Mouse (Mus musculus) hindbrain, embryonic 11.5 days (tissue): ENCODE data around the gene Zc2hc1b. TPM values are rescaled to one million over a fixed set of nuclear protein-coding genes. Genes with fewer than 3 reads are reported as not detected.
"Not testable (repeated sequence)": the region's sequence is repeated elsewhere in the genome, so short reads cannot be mapped to it uniquely, and the experiment has no call there.

Experiments
- ATAC-seq: fragments of 200-750 bp; cut with Nextera tagmentation; 2 replicates; pipeline ENCODE4 v1.8.0; 2017; ENCODE audit warnings: mild to moderate bottlenecking, moderate TSS enrichment, moderate library complexity; ENCODE audit not compliant: low FRiP score
- DNase-seq: peaks from one replicate; pipeline ENCODE4 v3.0.0-alpha.2; 2015; ENCODE audit warnings: low spot score
- H3K27ac ChIP-seq: fragments of 300-500 bp; sonication (generic); 2 replicates; pipeline ENCODE4 v1.5.1; 2014; ENCODE audit warnings: mild to moderate bottlenecking, low read depth, low read length
- H3K27me3 ChIP-seq: fragments of 300-500 bp; sonication (generic); 2 replicates; pipeline ENCODE4 v1.6.1; 2014; ENCODE audit warnings: mild to moderate bottlenecking, low read length, moderate library complexity, mixed read lengths; ENCODE audit not compliant: control insufficient read depth, insufficient read depth
- H3K36me3 ChIP-seq: fragments of 300-500 bp; sonication (generic); 2 replicates; pipeline ENCODE4 v1.6.1; 2014; ENCODE audit warnings: mild to moderate bottlenecking, low read length, moderate library complexity, mixed read lengths; ENCODE audit not compliant: control insufficient read depth, insufficient read depth
- H3K4me1 ChIP-seq: fragments of 300-500 bp; sonication (generic); replicated peaks from 2 replicates; pipeline ENCODE4 v1.6.1; 2014; ENCODE audit warnings: low read length, mixed read lengths; ENCODE audit not compliant: control insufficient read depth, insufficient read depth
- H3K4me2 ChIP-seq: fragments of 300-500 bp; sonication (generic); replicated peaks from 2 replicates; pipeline ENCODE4 v1.6.1; 2014; ENCODE audit warnings: mild to moderate bottlenecking, low read depth, low read length
- H3K4me3 ChIP-seq: fragments of 300-500 bp; sonication (generic); 2 replicates; pipeline ENCODE4 v1.5.1; 2014; ENCODE audit warnings: low read depth, low read length
- H3K9ac ChIP-seq: fragments of 300-500 bp; sonication (generic); 2 replicates; pipeline ENCODE4 v1.6.1; 2014; ENCODE audit warnings: low read depth, low read length
- H3K9me3 ChIP-seq: fragments of 300-500 bp; sonication (generic); 2 replicates; pipeline ENCODE4 v1.6.1; 2016; ENCODE audit warnings: low read length; ENCODE audit not compliant: control insufficient read depth
- WGBS: fragments of 180-500 bp; shearing (Covaris S2); extraction: QIAGEN DNeasy Blood & Tissue Kit; methylation state at CpG from one replicate; pipeline ENCODE4 v1.1.7; 2014; 5-methylcytosine and 5-hydroxymethylcytosine counted together
- polyA plus RNA-seq: library from polyadenylated mRNA; unstranded; fragments of >200 nt; fragmentation: Nextera tagmentation; extraction: Ambion mirVana; gene quantifications from 2 replicates; pipeline ENCODE4 v1.2.1, GENCODE M21; 2014

The Zc2hc1b gene
- polyA plus RNA-seq, 1 experiment from 2014 or later = not detected

GRCm38 (mm10) chr10:13209506-13209905 lies 31.7 kb upstream of the Zc2hc1b start:
- H3K4me1 ChIP-seq = no peaks in the 10 kb centered on the region
- DNase-seq (no peak), ATAC-seq (no peak)
- no peak overlapping the region for H3K27ac ChIP-seq
- no peaks in the 10 kb centered on the region for H3K9me3 ChIP-seq
- H3K9ac ChIP-seq = no peak overlapping the region
- no peaks in the 10 kb centered on the region for H3K36me3 ChIP-seq
- no peak overlapping the region for H3K4me3 ChIP-seq
- no peaks in the 10 kb centered on the region for H3K27me3 ChIP-seq
- 76% methylated on average over 3 of the region's 3 CpGs for WGBS
- H3K4me2 ChIP-seq = no peak overlapping the region

DNA sequence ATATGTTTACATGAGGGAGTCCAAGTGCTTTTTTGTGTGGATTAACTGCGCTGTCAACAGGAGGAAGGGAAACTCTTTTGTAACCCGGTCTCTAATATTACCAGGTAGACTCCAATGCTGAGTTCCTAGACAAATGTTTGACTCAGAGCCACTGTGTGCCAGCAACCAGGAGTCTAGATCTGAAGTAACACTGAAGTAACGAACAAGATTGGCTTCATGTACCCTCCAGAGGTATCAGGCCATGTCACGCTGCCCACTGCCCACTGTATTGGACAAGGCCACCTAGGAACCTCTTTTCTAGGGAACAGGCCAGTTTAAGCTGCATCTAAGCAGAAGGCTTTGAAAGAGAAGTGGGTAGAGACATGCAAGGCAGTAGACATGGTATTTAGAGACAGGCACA lies 31.2 kb upstream of the Zc2hc1b start:
- WGBS = 87% methylated on average over 4 of the region's 4 CpGs
- Histone ChIP-seq H3K9ac (no peak overlapping the region), H3K4me1 (no peaks in the 10 kb centered on the region), H3K4me2 (no peak overlapping the region), H3K27ac (no peak overlapping the region), H3K4me3 (no peak overlapping the region), H3K36me3 (no peaks in the 10 kb centered on the region), H3K9me3 (no peaks in the 10 kb centered on the region), H3K27me3 (no peaks in the 10 kb centered on the region)
- DNase-seq (no peak), ATAC-seq (no peak)

DNA sequence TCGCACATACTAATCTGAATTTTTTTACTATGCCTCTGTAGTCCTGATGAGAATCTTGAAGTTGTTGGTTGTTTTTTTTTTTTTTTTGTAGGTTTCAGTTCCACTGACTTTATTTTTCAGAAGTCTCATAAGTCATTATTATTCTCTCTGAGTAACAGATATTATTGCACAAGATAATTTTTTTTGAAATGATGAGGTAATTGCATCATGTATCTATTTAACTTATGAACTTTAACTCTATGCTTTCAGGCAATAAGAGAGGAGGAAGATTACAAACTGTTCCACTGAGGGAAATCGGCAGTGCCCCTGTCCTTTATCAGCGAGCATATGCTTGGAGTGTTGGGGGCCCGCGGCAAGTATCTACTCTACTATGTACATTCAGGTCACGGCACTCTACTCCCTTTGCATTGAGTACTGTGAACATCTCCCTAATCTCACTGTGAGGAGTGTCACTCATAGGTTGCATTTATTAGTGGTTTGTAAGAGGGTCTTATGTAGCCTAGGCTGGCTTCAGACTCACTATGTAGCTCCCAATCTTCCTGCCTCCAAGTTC lies 24.0 kb upstream of the Zc2hc1b start:
- H3K4me1 ChIP-seq = no peaks in the 10 kb centered on the region
- H3K36me3 ChIP-seq = no peaks in the 10 kb centered on the region
- no peaks in the 10 kb centered on the region for H3K27me3 ChIP-seq
- no peak overlapping the region for H3K4me2 ChIP-seq
- no peak overlapping the region for H3K9ac ChIP-seq
- DNase-seq = no peak
- 90% methylated on average over 6 of the region's 6 CpGs for WGBS
- H3K27ac ChIP-seq = no peak overlapping the region
- no peaks in the 10 kb centered on the region for H3K9me3 ChIP-seq
- no peak overlapping the region for H3K4me3 ChIP-seq
- ATAC-seq = no peak

GRCm38 (mm10) chr10:13200862-13201261 lies 23.0 kb upstream of the Zc2hc1b start:
- 94% methylated on average over 3 of the region's 3 CpGs for WGBS
- Histone ChIP-seq H3K4me3 (no peak overlapping the region), H3K4me1 (no peaks in the 10 kb centered on the region), H3K9me3 (no peaks in the 10 kb centered on the region), H3K27me3 (no peaks in the 10 kb centered on the region), H3K27ac (no peak overlapping the region), H3K9ac (no peak overlapping the region), H3K36me3 (no peaks in the 10 kb centered on the region), H3K4me2 (no peak overlapping the region)
- DNase-seq (no peak), ATAC-seq (no peak)

DNA sequence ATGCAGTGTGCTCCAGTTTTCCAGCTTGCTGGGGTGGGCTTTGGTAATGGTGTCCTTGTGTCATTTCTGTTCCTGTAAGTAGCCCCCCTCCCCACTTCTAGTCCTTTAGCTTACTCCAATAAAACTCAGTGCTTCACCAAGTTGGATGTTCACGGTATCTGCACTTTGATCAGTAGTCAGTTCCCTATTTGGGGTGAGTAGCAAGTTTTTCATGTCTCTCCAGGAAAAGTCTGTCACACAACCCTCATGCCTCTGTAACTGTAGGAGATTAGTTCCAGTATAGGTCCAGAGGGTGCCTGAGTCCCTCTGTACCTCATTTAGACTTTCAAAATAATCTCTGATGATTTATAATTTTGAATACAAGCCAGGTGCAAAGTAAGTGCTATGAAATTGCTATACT lies 21.4 kb upstream of the Zc2hc1b start:
- H3K4me3 ChIP-seq = no peak overlapping the region
- H3K36me3 ChIP-seq = no peaks in the 10 kb centered on the region
- DNase-seq (no peak), ATAC-seq (no peak)
- no peak overlapping the region for H3K27ac ChIP-seq
- H3K9ac ChIP-seq = no peak overlapping the region
- no peaks in the 10 kb centered on the region for H3K27me3 ChIP-seq
- H3K4me1 ChIP-seq = no peaks in the 10 kb centered on the region
- H3K9me3 ChIP-seq = no peaks in the 10 kb centered on the region
- WGBS = 97% methylated on average over 1 of the region's 1 CpGs
- H3K4me2 ChIP-seq = no peak overlapping the region

DNA sequence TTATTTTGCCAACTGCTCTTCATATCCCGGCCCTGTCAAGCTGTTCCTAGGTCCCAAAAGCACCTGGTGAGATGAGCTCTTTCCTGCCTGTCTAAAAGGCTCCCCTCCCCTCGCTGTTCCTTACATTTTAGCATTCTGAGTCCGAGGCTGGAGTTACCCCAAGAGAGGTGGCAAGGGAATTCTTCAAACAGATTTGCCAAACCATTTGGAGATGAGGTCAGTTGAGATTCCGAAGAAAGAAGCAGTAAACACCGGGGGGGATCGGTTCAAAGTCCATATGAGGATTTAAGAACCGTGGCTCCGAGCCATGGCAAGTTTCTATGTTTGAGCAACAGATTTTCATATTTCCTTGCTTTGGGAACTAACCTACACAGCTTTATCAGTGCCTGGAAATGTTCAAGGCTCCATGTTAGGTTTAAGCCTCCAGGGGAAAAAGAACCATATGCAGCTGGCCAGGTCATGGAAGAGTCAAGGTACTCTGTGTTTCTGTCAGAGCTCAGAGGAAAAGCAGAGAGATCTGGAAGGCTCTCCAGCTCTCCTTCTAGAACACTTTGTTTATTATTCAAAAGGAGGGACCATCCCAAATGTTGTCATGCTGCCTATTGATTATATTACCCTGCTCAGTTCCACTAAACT lies 19.2 kb upstream of the Zc2hc1b start:
- H3K4me2 ChIP-seq = no peak overlapping the region
- ATAC-seq = no peak
- no peak for DNase-seq
- no peaks in the 10 kb centered on the region for H3K27me3 ChIP-seq
- H3K4me1 ChIP-seq = 0 out of 2 replicates have a peak, but pooled peaks cover 2% of the 10 kb centered on the region
- no peaks in the 10 kb centered on the region for H3K36me3 ChIP-seq
- H3K4me3 ChIP-seq = no peak overlapping the region
- WGBS = 79% methylated on average over 8 of the region's 8 CpGs
- H3K27ac ChIP-seq = no peak overlapping the region
- H3K9me3 ChIP-seq = no peaks in the 10 kb centered on the region
- no peak overlapping the region for H3K9ac ChIP-seq

DNA sequence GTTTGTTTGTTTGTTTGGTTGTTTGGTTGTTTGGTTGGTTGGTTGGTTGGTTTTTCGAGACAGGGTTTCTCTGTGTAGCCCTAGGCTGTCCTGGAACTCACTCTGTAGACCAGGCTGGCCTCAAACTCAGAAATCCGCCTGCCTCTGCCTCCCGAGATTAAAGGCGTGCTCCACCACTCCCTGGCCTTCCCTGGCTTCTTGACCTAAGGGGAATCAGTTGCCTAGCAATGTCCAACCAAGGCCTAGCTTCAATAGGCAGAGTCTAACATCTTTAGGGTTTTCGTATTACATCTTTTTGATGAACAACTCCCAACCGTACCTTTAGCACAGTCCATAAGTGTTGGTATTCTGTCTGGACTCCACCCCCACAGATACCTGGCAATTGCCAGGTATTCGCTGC lies 15.7 kb upstream of the Zc2hc1b start:
- DNase-seq, H3K36me3 ChIP-seq, H3K27ac ChIP-seq, H3K4me3 ChIP-seq, H3K4me2 ChIP-seq, H3K4me1 ChIP-seq, H3K9ac ChIP-seq, H3K27me3 ChIP-seq, H3K9me3 ChIP-seq: not testable (repeated sequence)
- ATAC-seq = 0 out of 2 replicates have a peak, but pooled peaks have one; percentile 31
- WGBS = 84% methylated on average over 7 of the region's 7 CpGs

- Histone ChIP-seq H3K27ac (peak within 1 kb of the TSS; percentile 24; the same call in 1 of the 2 replicates), H3K9ac (peak within 1 kb of the TSS; percentile 76), H3K9me3 (no peaks in the 10 kb centered on the region), H3K36me3 (no peaks in the 10 kb centered on the region), H3K4me1 (0 out of 2 replicates have a peak, but pooled peaks cover 2% of the 10 kb centered on the region), H3K4me2 (peak within 1 kb of the TSS; percentile 54), H3K27me3 (no peaks in the 10 kb centered on the region), H3K4me3 (peak within 1 kb of the TSS; percentile 96)
- under 1% methylated on average over 43 of the region's 43 CpGs for WGBS
- DNase-seq (peak; percentile 94), ATAC-seq (peak; percentile 100)
Measured at GRCm38 (mm10) chr10:13192731-13193351, 15.0 kb upstream of the Zc2hc1b start, which contains the start of gene Ltv1. Gene Ltv1 (minus strand): TSS chr10:13193168.

GRCm38 (mm10) chr10:13189881-13190280 lies 12.1 kb upstream of the Zc2hc1b start:
- H3K9ac ChIP-seq = no peak overlapping the region
- WGBS = 91% methylated on average over 5 of the region's 5 CpGs
- ATAC-seq = no peak
- H3K36me3 ChIP-seq = no peaks in the 10 kb centered on the region
- DNase-seq = no peak
- no peak overlapping the region for H3K4me3 ChIP-seq
- H3K9me3 ChIP-seq = no peaks in the 10 kb centered on the region
- H3K27me3 ChIP-seq = no peaks in the 10 kb centered on the region
- H3K4me2 ChIP-seq = no peak overlapping the region
- H3K4me1 ChIP-seq = 0 out of 2 replicates have a peak, but pooled peaks cover 2% of the 10 kb centered on the region
- no peak overlapping the region for H3K27ac ChIP-seq
